Mouse (Mus musculus): ENCODE measurements around the gene Bach2.

- TF ChIP-seq CTCF (IDR thresholded peaks at IDR 0.05; ENCODE audit: low read depth) = no peak
- TF ChIP-seq EP300 (IDR thresholded peaks at IDR 0.05; ENCODE audit: low read depth) = no peak
Measured at GRCm38 (mm10) chr4:32272398-32272797, 33.8 kb downstream of the Bach2 start.

Data from heart, postnatal 0 days (tissue).